Mouse (Mus musculus) hindbrain, postnatal 0 days (tissue): ENCODE measurements around the gene Zfp82. TPM values are rescaled to one million over a fixed set of nuclear protein-coding genes. Genes with fewer than 3 reads are reported as not detected.

Experiments used
- ATAC-seq: fragments of 200-750 bp; cut with Nextera tagmentation; 2 replicates; pipeline ENCODE4 v1.8.0; 2017; ENCODE audit warnings: mild to moderate bottlenecking, moderate TSS enrichment, moderate library complexity
- DNase-seq: peaks from one replicate; pipeline ENCODE4 v3.0.0-alpha.2; 2015; ENCODE audit warnings: low spot score
- H3K27ac ChIP-seq: fragments of 300-500 bp; sonication (generic); 2 replicates; pipeline ENCODE4 v1.5.1; 2014; ENCODE audit warnings: mild to moderate bottlenecking
- H3K27me3 ChIP-seq: fragments of 300-500 bp; sonication (generic); 2 replicates; pipeline ENCODE4 v1.6.1; 2014; ENCODE audit warnings: low read length, mixed read lengths; ENCODE audit not compliant: insufficient read depth
- H3K36me3 ChIP-seq: fragments of 300-500 bp; sonication (generic); 2 replicates; pipeline ENCODE4 v1.6.1; 2014; ENCODE audit warnings: low read length, mixed read lengths; ENCODE audit not compliant: insufficient read depth
- H3K4me1 ChIP-seq: fragments of 300-500 bp; sonication (generic); 2 replicates; pipeline ENCODE4 v1.6.1; 2014; ENCODE audit warnings: antibody characterized with exemption, low read length, mixed read lengths; ENCODE audit not compliant: insufficient read depth
- H3K4me2 ChIP-seq: fragments of 300-500 bp; sonication (generic); 2 replicates; pipeline ENCODE4 v1.6.1; 2014; ENCODE audit warnings: low read depth, mild to moderate bottlenecking, low read length, moderate library complexity, mixed read lengths
- H3K4me3 ChIP-seq: fragments of 300-500 bp; sonication (generic); 2 replicates; pipeline ENCODE4 v1.5.1; 2014; ENCODE audit warnings: low read length
- H3K9ac ChIP-seq: fragments of 300-500 bp; sonication (generic); replicated peaks from 2 replicates; pipeline ENCODE4 v1.6.1; 2014; ENCODE audit warnings: mild to moderate bottlenecking, low read length, moderate library complexity, mixed read lengths
- H3K9me3 ChIP-seq: fragments of 300-500 bp; sonication (generic); 2 replicates; pipeline ENCODE4 v1.6.1; 2016; ENCODE audit warnings: low read length, mixed read lengths
- CTCF ChIP-seq: IDR thresholded peaks from 2 replicates; pipeline ENCODE4 v1.5.1; 2016; ENCODE audit warnings: antibody characterized with exemption, control low read depth, low read depth
- WGBS: fragments of 180-500 bp; shearing (Covaris S2); extraction: QIAGEN DNeasy Blood & Tissue Kit; methylation state at CpG from one replicate; pipeline ENCODE4 v1.1.7; 2014; 5-methylcytosine and 5-hydroxymethylcytosine counted together
- microRNA-seq, 2 experiments: library from miRNA; unstranded; fragments of <30 nt; microRNA quantifications; one replicate each; pipeline ENCODE4; 2016
- polyA plus RNA-seq: library from polyadenylated mRNA; unstranded; fragments of >200 nt; fragmentation: Nextera tagmentation; extraction: Ambion mirVana; gene quantifications from 2 replicates; pipeline ENCODE4 v1.2.1, GENCODE M21; 2015
- total RNA-seq: library from RNA; depleted of rRNA; stranded (reverse); fragments of >200 nt; gene quantifications from 2 replicates; pipeline ENCODE4 v1.2.3, GENCODE M21; 2014; rRNA removed

Zfp82 gene
- total and polyA plus RNA-seq, 2 experiments from 2014 or later, result 4.0 to 5.4 TPM

- WGBS, result 66% methylated on average over 10 of the region's 10 CpGs
- Histone ChIP-seq H3K4me3 (no peak overlapping the region), H3K27ac (no peak overlapping the region), H3K9me3 (no peaks in the 10 kb centered on the region), H3K4me2 (no peak overlapping the region), H3K36me3 (peaks cover 10% of the 10 kb centered on the region; the same call in 1 of the 2 replicates), H3K27me3 (no peaks in the 10 kb centered on the region), H3K4me1 (no peaks in the 10 kb centered on the region; the same call in 1 of the 2 replicates), H3K9ac (no peak overlapping the region)
- ATAC-seq (no peak), DNase-seq (no peak)
- TF ChIP-seq CTCF, result no peak
Measured at GRCm38 (mm10) chr7:30010551-30011195, 62.0 kb downstream of the Zfp82 start.

- Histone ChIP-seq H3K27ac (peak overlapping the region; percentile 16; the same call in 1 of the 2 replicates), H3K36me3 (peaks cover 5% of the 10 kb centered on the region; the same call in 1 of the 2 replicates), H3K4me3 (no peak overlapping the region), H3K9ac (no peak overlapping the region), H3K4me2 (0 out of 2 replicates have a peak overlapping the region, but pooled peaks have one; percentile 8), H3K9me3 (no peaks in the 10 kb centered on the region), H3K4me1 (no peaks in the 10 kb centered on the region; the same call in 1 of the 2 replicates), H3K27me3 (no peaks in the 10 kb centered on the region)
- ATAC-seq (peak; percentile 77), DNase-seq (peak; percentile 80)
- no peak for TF ChIP-seq CTCF
- 28% methylated on average over 21 of the region's 21 CpGs for WGBS
Measured at GRCm38 (mm10) chr7:30009321-30010085, 63.2 kb downstream of the Zfp82 start.

GRCm38 (mm10) chr7:30008020-30008690 lies 64.5 kb downstream of the Zfp82 start:
- Histone ChIP-seq H3K9me3 (no peaks in the 10 kb centered on the region), H3K4me3 (no peak overlapping the region), H3K36me3 (no peaks in the 10 kb centered on the region), H3K27me3 (no peaks in the 10 kb centered on the region), H3K4me2 (no peak overlapping the region), H3K27ac (no peak overlapping the region), H3K4me1 (no peaks in the 10 kb centered on the region; the same call in 1 of the 2 replicates), H3K9ac (no peak overlapping the region)
- DNase-seq (no peak), ATAC-seq (no peak)
- 64% methylated on average over 6 of the region's 6 CpGs for whole genome bisulfite sequencing
- TF ChIP-seq CTCF, result no peak

- Histone ChIP-seq H3K27me3 (no peaks in the 10 kb centered on the region), H3K4me2 (no peak overlapping the region), H3K27ac (no peak overlapping the region), H3K9ac (no peak overlapping the region), H3K9me3 (no peaks in the 10 kb centered on the region), H3K4me1 (no peaks in the 10 kb centered on the region; the same call in 1 of the 2 replicates), H3K36me3 (no peaks in the 10 kb centered on the region), H3K4me3 (no peak overlapping the region)
- no peak for TF ChIP-seq CTCF
- ATAC-seq (no peak), DNase-seq (no peak)
- 100% methylated on average over 1 of the region's 1 CpGs for WGBS
Measured at GRCm38 (mm10) chr7:30007601-30008000, 65.1 kb downstream of the Zfp82 start.

Small RNA genes within 50 kb of the gene (microRNA-seq; reads per million reads assigned to microRNA genes)
- 0 reads per million in 2 experiments for gene Gm23368

Other genes with a start within 250 kb of the Zfp82 start
- 5.3 and 7.4 TPM in 2 replicates for gene Zfp940, start 219.2 kb downstream of the Zfp82 start, total RNA-seq
- 8.6 and 10.3 TPM in 2 replicates for gene Zfp940, start 219.2 kb downstream of the Zfp82 start, polyA plus RNA-seq
- gene Zfp420, start 212.9 kb downstream of the Zfp82 start, total RNA-seq, result 14.7 and 17.8 TPM in 2 replicates
- gene Zfp420, start 212.9 kb downstream of the Zfp82 start, polyA plus RNA-seq, result 12.1 and 14.0 TPM in 2 replicates
- 16.1 and 16.8 TPM in 2 replicates for gene Zfp27, start 166.3 kb downstream of the Zfp82 start, total RNA-seq
- gene Zfp27, start 166.3 kb downstream of the Zfp82 start, polyA plus RNA-seq, result 6.9 and 7.8 TPM in 2 replicates
- 5.8 and 6.6 TPM in 2 replicates for gene Zfp383, start 164.7 kb downstream of the Zfp82 start, total RNA-seq
- 4.1 and 4.8 TPM in 2 replicates for gene Zfp383, start 164.7 kb downstream of the Zfp82 start, polyA plus RNA-seq
- gene Zfp74, start 118.8 kb downstream of the Zfp82 start, total RNA-seq, result 7.9 and 10.1 TPM in 2 replicates
- gene Zfp74, start 118.8 kb downstream of the Zfp82 start, polyA plus RNA-seq, result 13.1 and 14.6 TPM in 2 replicates
- gene Zfp568, start 88.9 kb downstream of the Zfp82 start, total RNA-seq, result 6.4 and 6.7 TPM in 2 replicates
- 2.8 and 3.5 TPM in 2 replicates for gene Zfp568, start 88.9 kb downstream of the Zfp82 start, polyA plus RNA-seq
- gene Zfp14, start 21.5 kb downstream of the Zfp82 start, total RNA-seq, result 8.4 and 10.1 TPM in 2 replicates
- 5.9 and 6.7 TPM in 2 replicates for gene Zfp14, start 21.5 kb downstream of the Zfp82 start, polyA plus RNA-seq
- not detected in 2 replicates for gene Gm26920, start 17.5 kb upstream of the Zfp82 start, total RNA-seq
- 1.6 and 2.5 TPM in 2 replicates for gene Gm26920, start 17.5 kb upstream of the Zfp82 start, polyA plus RNA-seq
- gene Zfp566, start 17.6 kb upstream of the Zfp82 start, total RNA-seq, result 2.3 and 2.8 TPM in 2 replicates
- gene Zfp566, start 17.6 kb upstream of the Zfp82 start, polyA plus RNA-seq, result 13.7 and 15.5 TPM in 2 replicates
- 26.8 and 27.4 TPM in 2 replicates for gene Zfp260, start 21.9 kb upstream of the Zfp82 start, total RNA-seq
- 47.7 and 49.4 TPM in 2 replicates for gene Zfp260, start 21.9 kb upstream of the Zfp82 start, polyA plus RNA-seq
- 7.5 and 12.7 TPM in 2 replicates for gene Zfp382, start 49.0 kb upstream of the Zfp82 start, total RNA-seq
- gene Zfp382, start 49.0 kb upstream of the Zfp82 start, polyA plus RNA-seq, result 11.9 and 13.2 TPM in 2 replicates
- 40.6 and 46.4 TPM in 2 replicates for gene Zfp146, start 96.8 kb upstream of the Zfp82 start, total RNA-seq
- 10.0 and 10.2 TPM in 2 replicates for gene Zfp146, start 96.8 kb upstream of the Zfp82 start, polyA plus RNA-seq
- gene Cox7a1, start 111.2 kb upstream of the Zfp82 start, total RNA-seq, result not detected in 2 replicates
- 8.1 and 9.7 TPM in 2 replicates for gene Cox7a1, start 111.2 kb upstream of the Zfp82 start, polyA plus RNA-seq
- 289 and 322 TPM in 2 replicates for gene Capns1, start 125.9 kb upstream of the Zfp82 start, total RNA-seq
- 83.8 and 84.6 TPM in 2 replicates for gene Capns1, start 125.9 kb upstream of the Zfp82 start, polyA plus RNA-seq
- 65.9 and 98.4 TPM in 2 replicates for gene Polr2i, start 159.0 kb upstream of the Zfp82 start, total RNA-seq
- gene Polr2i, start 159.0 kb upstream of the Zfp82 start, polyA plus RNA-seq, result 177 and 189 TPM in 2 replicates
- gene Tbcb, start 159.4 kb upstream of the Zfp82 start, total RNA-seq, result 123 and 129 TPM in 2 replicates
- 466 and 473 TPM in 2 replicates for gene Tbcb, start 159.4 kb upstream of the Zfp82 start, polyA plus RNA-seq
- gene Ovol3, start 162.8 kb upstream of the Zfp82 start, total RNA-seq, result not detected in 2 replicates
- not detected in 2 replicates for gene Ovol3, start 162.8 kb upstream of the Zfp82 start, polyA plus RNA-seq
- 1.0 TPM in 1 of 2 replicates, not detected in the other for gene Thap8, start 207.2 kb upstream of the Zfp82 start, total RNA-seq
- gene Thap8, start 207.2 kb upstream of the Zfp82 start, polyA plus RNA-seq, result 0.52 and 0.76 TPM in 2 replicates
- gene Wdr62, start 207.5 kb upstream of the Zfp82 start, total RNA-seq, result 4.3 and 7.0 TPM in 2 replicates
- gene Wdr62, start 207.5 kb upstream of the Zfp82 start, polyA plus RNA-seq, result 3.7 and 4.0 TPM in 2 replicates
- gene Clip3, start 218.8 kb upstream of the Zfp82 start, total RNA-seq, result 144 and 172 TPM in 2 replicates
- 106 and 118 TPM in 2 replicates for gene Clip3, start 218.8 kb upstream of the Zfp82 start, polyA plus RNA-seq
- 75.4 and 116 TPM in 2 replicates for gene Alkbh6, start 235.8 kb upstream of the Zfp82 start, total RNA-seq
- 129 and 131 TPM in 2 replicates for gene Alkbh6, start 235.8 kb upstream of the Zfp82 start, polyA plus RNA-seq
- 13.2 and 16.5 TPM in 2 replicates for gene Syne4, start 241.9 kb upstream of the Zfp82 start, total RNA-seq
- 11.4 and 12.6 TPM in 2 replicates for gene Syne4, start 241.9 kb upstream of the Zfp82 start, polyA plus RNA-seq
- gene E130208F15Rik, start 248.8 kb upstream of the Zfp82 start, total RNA-seq, result 1.8 TPM in 1 of 2 replicates, not detected in the other
- 0.79 TPM in 1 of 2 replicates, not detected in the other for gene E130208F15Rik, start 248.8 kb upstream of the Zfp82 start, polyA plus RNA-seq